Mouse (Mus musculus) midbrain, embryonic 14.5 days (tissue): ENCODE results near the gene Dmpk. TPM values are rescaled to one million over a fixed set of nuclear protein-coding genes. Genes with fewer than 3 reads are reported as not detected.

Experiments
- ATAC-seq: fragments of 200-750 bp; cut with Nextera tagmentation; 2 replicates; pipeline ENCODE4 v1.8.0; 2017; ENCODE audit warnings: moderate number of reproducible peaks, moderate library complexity; ENCODE audit not compliant: low FRiP score, low TSS enrichment
- DNase-seq: peaks from one replicate; pipeline ENCODE4 v3.0.0-alpha.2; 2015
- H3K27ac ChIP-seq: fragments of 300-500 bp; sonication (generic); replicated peaks from 2 replicates; pipeline ENCODE4 v1.5.1; 2014; ENCODE audit warnings: mild to moderate bottlenecking, low read depth, low read length, moderate library complexity
- H3K27me3 ChIP-seq: fragments of 300-500 bp; sonication (generic); 2 replicates; pipeline ENCODE4 v1.6.1; 2014; ENCODE audit warnings: low read length, control low read depth, mixed read lengths; ENCODE audit not compliant: control insufficient read depth, insufficient read depth
- H3K36me3 ChIP-seq: fragments of 300-500 bp; sonication (generic); 2 replicates; pipeline ENCODE4 v1.6.1; 2014; ENCODE audit warnings: low read length, control low read depth; ENCODE audit not compliant: control insufficient read depth, insufficient read depth
- H3K4me1 ChIP-seq: fragments of 300-500 bp; sonication (generic); 2 replicates; pipeline ENCODE4 v1.6.1; 2014; ENCODE audit warnings: mild to moderate bottlenecking, antibody characterized with exemption, low read length, control low read depth; ENCODE audit not compliant: control insufficient read depth, insufficient read depth
- H3K4me2 ChIP-seq: fragments of 300-500 bp; sonication (generic); 2 replicates; pipeline ENCODE4 v1.6.1; 2014; ENCODE audit warnings: mild to moderate bottlenecking, low read length, moderate library complexity
- H3K4me3 ChIP-seq: fragments of 300-500 bp; sonication (generic); replicated peaks from 2 replicates; pipeline ENCODE4 v1.5.1; 2014; ENCODE audit warnings: low read depth, low read length
- H3K9ac ChIP-seq: fragments of 300-500 bp; sonication (generic); replicated peaks from 2 replicates; pipeline ENCODE4 v1.6.1; 2014; ENCODE audit warnings: mild to moderate bottlenecking, low read length, moderate library complexity
- H3K9me3 ChIP-seq: fragments of 300-500 bp; sonication (generic); 2 replicates; pipeline ENCODE4 v1.6.1; 2016; ENCODE audit warnings: low read length, control low read depth, mixed read lengths; ENCODE audit not compliant: control insufficient read depth
- WGBS: fragments of 180-500 bp; shearing (Covaris S2); extraction: QIAGEN DNeasy Blood & Tissue Kit; methylation state at CpG from one replicate; pipeline ENCODE4 v1.1.7; 2014; 5-methylcytosine and 5-hydroxymethylcytosine counted together
- polyA plus RNA-seq: library from polyadenylated mRNA; unstranded; fragments of >200 nt; fragmentation: Nextera tagmentation; extraction: Ambion mirVana; gene quantifications from 2 replicates; pipeline ENCODE4 v1.2.1, GENCODE M21; 2014

Gene Dmpk
- polyA plus RNA-seq, 1 experiment from 2014 or later = 9.8 TPM

GRCm38 (mm10) chr7:19080451-19080950 lies 3.1 kb upstream of the Dmpk start:
- Histone ChIP-seq H3K4me1 (peaks cover 11% of the 10 kb centered on the region), H3K4me2 (no peak overlapping the region), H3K27ac (no peak overlapping the region), H3K9ac (no peak overlapping the region), H3K9me3 (no peaks in the 10 kb centered on the region), H3K27me3 (no peaks in the 10 kb centered on the region), H3K4me3 (no peak overlapping the region), H3K36me3 (peaks cover 64% of the 10 kb centered on the region)
- ATAC-seq (no peak), DNase-seq (no peak)
- 91% methylated on average over 19 of the region's 19 CpGs for WGBS

- H3K36me3 ChIP-seq = peaks cover 69% of the 10 kb centered on the region
- ATAC-seq = no peak
- WGBS = 88% methylated on average over 4 of the region's 4 CpGs
- peaks cover 7% of the 10 kb centered on the region for H3K4me1 ChIP-seq
- H3K4me3 ChIP-seq = no peak overlapping the region
- H3K27ac ChIP-seq = no peak overlapping the region
- H3K27me3 ChIP-seq = no peaks in the 10 kb centered on the region
- H3K9ac ChIP-seq = no peak overlapping the region
- no peaks in the 10 kb centered on the region for H3K9me3 ChIP-seq
- DNase-seq = no peak
- no peak overlapping the region for H3K4me2 ChIP-seq
Observed at GRCm38 (mm10) chr7:19082171-19082570, 1.5 kb upstream of the Dmpk start.

- DNase-seq (no peak), ATAC-seq (no peak)
- H3K4me1 ChIP-seq = no peaks in the 10 kb centered on the region
- no peak overlapping the region for H3K27ac ChIP-seq
- 63% methylated on average over 6 of the region's 6 CpGs for WGBS
- H3K9me3 ChIP-seq = no peaks in the 10 kb centered on the region
- no peak overlapping the region for H3K9ac ChIP-seq
- no peak overlapping the region for H3K4me2 ChIP-seq
- H3K36me3 ChIP-seq = peaks cover 75% of the 10 kb centered on the region
- no peak overlapping the region for H3K4me3 ChIP-seq
- H3K27me3 ChIP-seq = no peaks in the 10 kb centered on the region
Observed at GRCm38 (mm10) chr7:19083096-19083495, 553 bp upstream of the Dmpk start.

GRCm38 (mm10) chr7:19084277-19084771 lies 675 bp downstream of the Dmpk start:
- no peak overlapping the region for H3K4me2 ChIP-seq

GRCm38 (mm10) chr7:19084921-19085473 lies 1.3 kb downstream of the Dmpk start:
- no peak for ATAC-seq
- H3K4me1 ChIP-seq = no peaks in the 10 kb centered on the region
- no peak overlapping the region for H3K4me2 ChIP-seq
- no peak overlapping the region for H3K9ac ChIP-seq
- no peak for DNase-seq
- H3K4me3 ChIP-seq = no peak overlapping the region
- H3K36me3 ChIP-seq = peaks cover 73% of the 10 kb centered on the region
- no peaks in the 10 kb centered on the region for H3K27me3 ChIP-seq
- WGBS = 17% methylated on average over 9 of the region's 9 CpGs
- H3K27ac ChIP-seq = no peak overlapping the region
- H3K9me3 ChIP-seq = no peaks in the 10 kb centered on the region

More at GRCm38 (mm10) chr7:19084277-19084771, 675 bp downstream of the Dmpk start:
- no peak for ATAC-seq
- H3K9me3 ChIP-seq = no peaks in the 10 kb centered on the region
- H3K4me3 ChIP-seq = no peak overlapping the region
- no peaks in the 10 kb centered on the region for H3K27me3 ChIP-seq
- no peaks in the 10 kb centered on the region for H3K4me1 ChIP-seq
- DNase-seq = no peak
- H3K27ac ChIP-seq = no peak overlapping the region
- peaks cover 74% of the 10 kb centered on the region for H3K36me3 ChIP-seq
- 70% methylated on average over 6 of the region's 6 CpGs for WGBS
- no peak overlapping the region for H3K9ac ChIP-seq

- DNase-seq = peak; percentile 21
- H3K27ac ChIP-seq = 0 out of 2 replicates have a peak overlapping the region, but pooled peaks have one; percentile 20
- no peak overlapping the region for H3K9ac ChIP-seq
- WGBS = 14% methylated on average over 6 of the region's 6 CpGs
- no peaks in the 10 kb centered on the region for H3K9me3 ChIP-seq
- H3K36me3 ChIP-seq = peaks cover 73% of the 10 kb centered on the region
- ATAC-seq = no peak
- no peak overlapping the region for H3K4me3 ChIP-seq
- H3K4me2 ChIP-seq = no peak overlapping the region
- 0 out of 2 replicates have a peak, but pooled peaks cover under 1% of the 10 kb centered on the region for H3K27me3 ChIP-seq
- H3K4me1 ChIP-seq = no peaks in the 10 kb centered on the region
Observed at GRCm38 (mm10) chr7:19085495-19085894, 1.8 kb downstream of the Dmpk start.

GRCm38 (mm10) chr7:19086042-19086441 lies 2.4 kb downstream of the Dmpk start:
- Histone ChIP-seq H3K4me3 (no peak overlapping the region), H3K27me3 (0 out of 2 replicates have a peak, but pooled peaks cover 6% of the 10 kb centered on the region), H3K9me3 (no peaks in the 10 kb centered on the region), H3K9ac (no peak overlapping the region), H3K4me2 (no peak overlapping the region), H3K27ac (no peak overlapping the region), H3K4me1 (no peaks in the 10 kb centered on the region), H3K36me3 (peaks cover 73% of the 10 kb centered on the region)
- no peak for ATAC-seq
- no peak for DNase-seq
- 14% methylated on average over 14 of the region's 14 CpGs for WGBS

- 60% methylated on average over 18 of the region's 18 CpGs for WGBS
- H3K4me3 ChIP-seq = no peak overlapping the region
- peaks cover 72% of the 10 kb centered on the region for H3K36me3 ChIP-seq
- H3K27ac ChIP-seq = no peak overlapping the region
- no peak overlapping the region for H3K9ac ChIP-seq
- DNase-seq (no peak), ATAC-seq (no peak)
- peaks cover 9% of the 10 kb centered on the region; the same call in 1 of the 2 replicates for H3K27me3 ChIP-seq
- no peaks in the 10 kb centered on the region for H3K4me1 ChIP-seq
- H3K4me2 ChIP-seq = no peak overlapping the region
- no peaks in the 10 kb centered on the region for H3K9me3 ChIP-seq
Observed at GRCm38 (mm10) chr7:19086760-19087159, 3.1 kb downstream of the Dmpk start.

- Histone ChIP-seq H3K9ac (no peak overlapping the region), H3K27me3 (peaks cover 18% of the 10 kb centered on the region), H3K4me2 (no peak overlapping the region), H3K4me3 (no peak overlapping the region), H3K9me3 (no peaks in the 10 kb centered on the region), H3K4me1 (peaks cover 15% of the 10 kb centered on the region), H3K27ac (no peak overlapping the region), H3K36me3 (peaks cover 54% of the 10 kb centered on the region)
- ATAC-seq (no peak), DNase-seq (peak; percentile 80)
- WGBS = 38% methylated on average over 10 of the region's 10 CpGs
Observed at GRCm38 (mm10) chr7:19088813-19089212, 5.2 kb downstream of the Dmpk start.
